Mouse (Mus musculus): Measurements from ENCODE around the gene Pitpnm2. TPM values are rescaled to one million over a fixed set of nuclear protein-coding genes. Genes with fewer than 3 reads are reported as not detected.

The Pitpnm2 gene
- polyA plus RNA-seq, 1 experiment: 178 TPM

GRCm38 (mm10) chr5:124199168-124199567 lies 50.4 kb downstream of the Pitpnm2 start:
- Histone ChIP-seq H3K4me1 (ENCODE audit: control insufficient read depth, insufficient read depth, low read length) (peaks cover 5% of the 10 kb centered on the region; the same call in 1 of the 2 replicates), H3K27ac (ENCODE audit: insufficient read depth, low read length) (no peak overlapping the region), H3K4me3 (ENCODE audit: insufficient read depth, low read length) (no peak overlapping the region)
- TF ChIP-seq POLR2A (IDR thresholded peaks at IDR 0.05; ENCODE audit: extremely low read depth, insufficient read depth, low read length) (no peak), CTCF (IDR thresholded peaks at IDR 0.05; ENCODE audit: extremely low read depth, insufficient read depth, low read length) (no peak)

- peaks cover 12% of the 10 kb centered on the region for H3K4me1 ChIP-seq (ENCODE audit: control insufficient read depth, insufficient read depth, low read length)
- no peak overlapping the region for H3K27ac ChIP-seq (ENCODE audit: insufficient read depth, low read length)
- TF ChIP-seq POLR2A (IDR thresholded peaks at IDR 0.05; ENCODE audit: extremely low read depth, insufficient read depth, low read length) (no peak), CTCF (IDR thresholded peaks at IDR 0.05; ENCODE audit: extremely low read depth, insufficient read depth, low read length) (no peak)
- no peak overlapping the region for H3K4me3 ChIP-seq (ENCODE audit: insufficient read depth, low read length)
These were observed 51.1 kb downstream of the Pitpnm2 start for GRCm38 (mm10) chr5:124198473-124198872.

- peaks cover 14% of the 10 kb centered on the region for H3K4me1 ChIP-seq (ENCODE audit: control insufficient read depth, insufficient read depth, low read length)
- TF ChIP-seq CTCF (IDR thresholded peaks at IDR 0.05; ENCODE audit: extremely low read depth, insufficient read depth, low read length) (no peak), POLR2A (IDR thresholded peaks at IDR 0.05; ENCODE audit: extremely low read depth, insufficient read depth, low read length) (no peak)
- H3K27ac ChIP-seq (ENCODE audit: insufficient read depth, low read length): no peak overlapping the region
- no peak overlapping the region for H3K4me3 ChIP-seq (ENCODE audit: insufficient read depth, low read length)
These were observed 53.5 kb downstream of the Pitpnm2 start for GRCm38 (mm10) chr5:124196082-124196481.

DNA sequence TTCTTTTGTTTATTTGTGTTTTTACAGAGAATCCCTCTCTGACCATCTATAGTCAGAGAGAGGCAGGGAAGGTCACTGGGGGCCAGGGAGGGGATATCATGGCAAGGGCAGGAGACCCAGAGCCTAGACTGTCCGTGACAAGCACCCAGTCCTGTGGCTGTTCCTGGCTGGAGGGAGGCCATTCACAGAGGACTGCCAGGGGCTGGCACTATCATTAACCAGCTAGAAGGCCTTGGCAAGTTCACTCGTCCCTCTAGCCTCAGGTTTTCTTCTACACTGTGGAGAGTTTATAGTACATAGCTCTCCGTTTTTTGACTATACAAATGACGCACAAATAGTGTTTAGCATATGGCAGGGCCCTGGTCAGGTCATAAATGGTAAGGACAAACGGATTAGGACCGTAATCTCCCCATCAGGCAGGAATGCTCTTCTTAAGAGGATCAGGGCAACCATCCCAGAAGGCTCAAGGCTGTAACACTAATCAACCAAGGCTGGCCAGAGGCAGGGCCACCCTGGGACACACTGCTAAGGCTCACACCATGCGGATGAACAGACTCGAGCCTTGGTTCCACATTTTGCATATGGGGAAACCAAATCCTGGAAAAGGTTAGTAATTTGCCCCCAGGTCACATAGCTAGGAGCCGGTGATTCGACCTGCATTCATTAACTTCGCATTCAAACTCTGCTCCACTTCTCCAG lies 55.0 kb downstream of the Pitpnm2 start:
- TF ChIP-seq CTCF (IDR thresholded peaks at IDR 0.05; ENCODE audit: extremely low read depth, insufficient read depth, low read length) (no peak), POLR2A (IDR thresholded peaks at IDR 0.05; ENCODE audit: extremely low read depth, insufficient read depth, low read length) (no peak)
- Histone ChIP-seq H3K4me1 (ENCODE audit: control insufficient read depth, insufficient read depth, low read length) (peaks cover 19% of the 10 kb centered on the region), H3K4me3 (ENCODE audit: insufficient read depth, low read length) (no peak overlapping the region), H3K27ac (ENCODE audit: insufficient read depth, low read length) (peak overlapping the region; percentile 37; the same call in 1 of the 2 replicates)

DNA sequence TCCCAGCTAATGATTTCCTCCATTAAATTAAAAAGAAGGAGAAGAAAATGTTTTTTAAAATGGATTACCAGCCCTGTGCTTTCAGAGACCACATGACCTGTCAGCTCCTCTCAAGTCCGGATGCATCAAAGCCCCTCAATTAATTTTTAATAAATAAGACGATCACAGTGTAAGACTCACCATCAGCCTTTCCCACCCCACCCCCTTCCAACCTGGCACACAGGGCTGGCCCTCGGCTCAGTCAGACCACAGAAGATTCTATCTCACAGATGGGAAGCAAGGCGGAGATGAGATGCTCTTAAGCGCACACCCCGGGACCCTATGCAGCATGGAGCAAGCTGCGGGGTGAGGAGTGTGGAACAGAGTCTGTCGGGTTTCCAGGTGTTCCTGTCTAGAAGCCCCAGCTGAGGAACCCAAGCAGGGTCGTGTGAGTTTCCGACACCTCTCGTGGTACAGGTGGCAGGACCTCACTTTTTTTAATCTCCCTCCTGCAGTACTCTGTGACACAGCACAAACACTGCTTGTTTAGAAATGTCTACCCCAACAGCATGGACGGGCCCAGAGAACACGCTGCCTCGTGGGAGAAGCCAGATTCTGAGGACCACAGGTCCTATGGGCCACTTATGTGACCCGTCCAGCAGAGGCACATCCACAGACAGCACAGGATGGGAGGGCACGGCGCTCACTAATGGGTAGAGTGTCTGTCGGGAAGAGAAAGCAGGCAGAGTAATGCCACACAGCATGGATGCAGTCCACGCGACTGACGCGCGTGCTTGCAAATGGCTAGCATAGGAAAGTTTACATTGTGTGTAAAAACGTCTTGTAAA lies 56.1 kb downstream of the Pitpnm2 start:
- Histone ChIP-seq H3K27ac (ENCODE audit: insufficient read depth, low read length) (peak overlapping the region; percentile 20; the same call in 1 of the 2 replicates), H3K4me1 (ENCODE audit: control insufficient read depth, insufficient read depth, low read length) (peaks cover 21% of the 10 kb centered on the region), H3K4me3 (ENCODE audit: insufficient read depth, low read length) (no peak overlapping the region)
- TF ChIP-seq POLR2A (IDR thresholded peaks at IDR 0.05; ENCODE audit: extremely low read depth, insufficient read depth, low read length): no peak
- TF ChIP-seq CTCF (IDR thresholded peaks at IDR 0.05; ENCODE audit: extremely low read depth, insufficient read depth, low read length): no peak

- no peak overlapping the region for H3K4me3 ChIP-seq (ENCODE audit: insufficient read depth, low read length)
- TF ChIP-seq CTCF (IDR thresholded peaks at IDR 0.05; ENCODE audit: extremely low read depth, insufficient read depth, low read length) (no peak), POLR2A (IDR thresholded peaks at IDR 0.05; ENCODE audit: extremely low read depth, insufficient read depth, low read length) (no peak)
- peaks cover 25% of the 10 kb centered on the region for H3K4me1 ChIP-seq (ENCODE audit: control insufficient read depth, insufficient read depth, low read length)
- peak overlapping the region; percentile 52 for H3K27ac ChIP-seq (ENCODE audit: insufficient read depth, low read length)
These were observed 56.8 kb downstream of the Pitpnm2 start for GRCm38 (mm10) chr5:124192726-124193285.

DNA sequence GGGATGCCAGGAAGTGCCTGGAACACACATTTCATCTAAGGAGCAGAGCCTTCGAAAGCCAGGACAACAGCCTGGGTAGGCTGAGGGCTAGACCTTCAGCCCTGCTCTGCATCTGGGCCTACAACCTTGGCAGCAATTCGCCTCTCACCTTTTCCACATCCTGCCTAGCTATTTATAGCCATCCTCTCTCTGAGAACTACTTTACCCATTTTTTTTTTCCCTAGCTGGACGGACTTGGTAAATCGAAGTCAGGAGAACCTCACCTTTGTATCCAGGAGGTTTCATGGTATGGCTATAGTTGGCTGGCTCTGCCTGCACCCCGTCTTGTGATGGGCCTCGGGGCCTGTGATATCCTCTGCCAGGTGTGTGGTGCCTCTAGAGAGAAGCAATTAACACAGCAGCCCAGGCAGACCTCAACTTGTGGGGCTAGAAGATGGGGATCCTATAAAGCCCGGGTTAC lies 57.3 kb downstream of the Pitpnm2 start:
- no peak overlapping the region for H3K4me3 ChIP-seq (ENCODE audit: insufficient read depth, low read length)
- no peak for TF ChIP-seq CTCF (IDR thresholded peaks at IDR 0.05; ENCODE audit: extremely low read depth, insufficient read depth, low read length)
- no peak for TF ChIP-seq POLR2A (IDR thresholded peaks at IDR 0.05; ENCODE audit: extremely low read depth, insufficient read depth, low read length)
- peaks cover 25% of the 10 kb centered on the region for H3K4me1 ChIP-seq (ENCODE audit: control insufficient read depth, insufficient read depth, low read length)
- peak overlapping the region; percentile 52; the same call in 1 of the 2 replicates for H3K27ac ChIP-seq (ENCODE audit: insufficient read depth, low read length)

GRCm38 (mm10) chr5:124190146-124190870 lies 59.3 kb downstream of the Pitpnm2 start:
- Histone ChIP-seq H3K4me1 (ENCODE audit: control insufficient read depth, insufficient read depth, low read length) (peaks cover 20% of the 10 kb centered on the region), H3K27ac (ENCODE audit: insufficient read depth, low read length) (peak overlapping the region; percentile 7; the same call in 1 of the 2 replicates), H3K4me3 (ENCODE audit: insufficient read depth, low read length) (no peak overlapping the region)
- TF ChIP-seq POLR2A (IDR thresholded peaks at IDR 0.05; ENCODE audit: extremely low read depth, insufficient read depth, low read length): no peak
- TF ChIP-seq CTCF (IDR thresholded peaks at IDR 0.05; ENCODE audit: extremely low read depth, insufficient read depth, low read length): no peak

- no peak for TF ChIP-seq POLR2A (IDR thresholded peaks at IDR 0.05; ENCODE audit: extremely low read depth, insufficient read depth, low read length)
- no peak for TF ChIP-seq CTCF (IDR thresholded peaks at IDR 0.05; ENCODE audit: extremely low read depth, insufficient read depth, low read length)
- Histone ChIP-seq H3K4me3 (ENCODE audit: insufficient read depth, low read length) (no peak overlapping the region), H3K4me1 (ENCODE audit: control insufficient read depth, insufficient read depth, low read length) (peaks cover 20% of the 10 kb centered on the region), H3K27ac (ENCODE audit: insufficient read depth, low read length) (peak overlapping the region; percentile 7; the same call in 1 of the 2 replicates)
These were observed 60.0 kb downstream of the Pitpnm2 start for GRCm38 (mm10) chr5:124189572-124189981.

All from cortical plate, adult 2 months (tissue).